Mouse (Mus musculus) fat pad, adult 2 months (tissue): ENCODE data around the gene Sgms1.
A peak's percentile ranks its signal among the peaks of the same experiment; 100 is the strongest.
"Not testable (repeated sequence)": the region's sequence is repeated elsewhere in the genome, so short reads cannot be mapped to it uniquely, and the experiment has no call there.

Experiments used
- DNase-seq: peaks from one replicate; pipeline ENCODE4 v3.0.0-alpha.2; 2011; ENCODE audit warnings: low read depth, low spot score; ENCODE audit errors: extremely low read depth

The Sgms1 gene

GRCm38 (mm10) chr19:32358699-32359517, 30.6 kb downstream of the Sgms1 start:
- no peak for DNase-seq

- not testable (repeated sequence) for DNase-seq
Observed at GRCm38 (mm10) chr19:32358011-32358410, 31.5 kb downstream of the Sgms1 start.

- DNase-seq = no peak
Observed at GRCm38 (mm10) chr19:32356166-32356565, 33.3 kb downstream of the Sgms1 start.

GRCm38 (mm10) chr19:32353447-32353846, 36.1 kb downstream of the Sgms1 start:
- DNase-seq = no peak

- no peak for DNase-seq
Observed at GRCm38 (mm10) chr19:32348955-32349654, 40.4 kb downstream of the Sgms1 start.

GRCm38 (mm10) chr19:32347491-32347890, 42.0 kb downstream of the Sgms1 start:
- DNase-seq = no peak

- DNase-seq = no peak
Observed at GRCm38 (mm10) chr19:32346624-32347341, 42.7 kb downstream of the Sgms1 start.

- DNase-seq = peak; percentile 63
Observed at GRCm38 (mm10) chr19:32346176-32346575, 43.3 kb downstream of the Sgms1 start.

GRCm38 (mm10) chr19:32345181-32345745, 44.3 kb downstream of the Sgms1 start:
- DNase-seq = no peak

GRCm38 (mm10) chr19:32344738-32345121, 44.8 kb downstream of the Sgms1 start:
- no peak for DNase-seq

- no peak for DNase-seq
Observed at GRCm38 (mm10) chr19:32343937-32344737, 45.4 kb downstream of the Sgms1 start.

- no peak for DNase-seq
Observed at GRCm38 (mm10) chr19:32342436-32342835, 47.1 kb downstream of the Sgms1 start.

GRCm38 (mm10) chr19:32341091-32341490, 48.4 kb downstream of the Sgms1 start:
- DNase-seq = no peak

GRCm38 (mm10) chr19:32340168-32340567, 49.3 kb downstream of the Sgms1 start:
- DNase-seq = no peak

GRCm38 (mm10) chr19:32337708-32338107, 51.8 kb downstream of the Sgms1 start:
- no peak for DNase-seq

GRCm38 (mm10) chr19:32334751-32335150, 54.8 kb downstream of the Sgms1 start:
- DNase-seq = no peak

GRCm38 (mm10) chr19:32333544-32333943, 56.0 kb downstream of the Sgms1 start:
- no peak for DNase-seq

- no peak for DNase-seq
Observed at GRCm38 (mm10) chr19:32332779-32333460, 56.6 kb downstream of the Sgms1 start.

GRCm38 (mm10) chr19:32330231-32330630, 59.3 kb downstream of the Sgms1 start:
- DNase-seq = no peak

- no peak for DNase-seq
Observed at GRCm38 (mm10) chr19:32329511-32329910, 60.0 kb downstream of the Sgms1 start.
